Mouse (Mus musculus) CH12.LX (cell line): ENCODE results near the gene B3galt4. TPM values are rescaled to one million over a fixed set of nuclear protein-coding genes. Genes with fewer than 3 reads are reported as not detected.

Source experiments
- DNase-seq: peaks from one replicate; pipeline ENCODE4 v3.0.0-alpha.2; 2013; ENCODE audit errors: extremely low read depth
- H3K27ac ChIP-seq: 2 replicates; pipeline ENCODE4 v1.5.1; 2012; ENCODE audit warnings: low read depth, mild to moderate bottlenecking, control low read depth, moderate library complexity; ENCODE audit not compliant: insufficient read depth
- H3K27me3 ChIP-seq: replicated peaks from 2 replicates; pipeline ENCODE3; 2012; ENCODE audit warnings: inconsistent platforms
- H3K36me3 ChIP-seq, 2 experiments: replicated peaks in 1 of 2; 2 replicates each; pipeline versions ENCODE3 to v1.6.1; 2012; ENCODE audit warnings: inconsistent platforms in 1 of 2, low read length in 1 of 2, mild to moderate bottlenecking in 1 of 2, mixed read lengths in 1 of 2, moderate library complexity in 1 of 2; ENCODE audit not compliant: control insufficient read depth in 1 of 2, insufficient read depth in 1 of 2
- H3K4me1 ChIP-seq, 2 experiments: 2 replicates each; pipeline ENCODE4 v1.6.1; 2012; ENCODE audit warnings: inconsistent platforms in 1 of 2, moderate library complexity in 1 of 2; ENCODE audit not compliant: insufficient read depth in 2 of 2, control insufficient read depth in 1 of 2
- H3K4me2 ChIP-seq: 2 replicates; pipeline ENCODE4 v1.6.1; 2012; ENCODE audit warnings: low read depth, mild to moderate bottlenecking, control low read depth; ENCODE audit not compliant: poor library complexity, insufficient read depth, severe bottlenecking
- H3K4me3 ChIP-seq, 3 experiments: fragments of 150-350 bp in 1 of 3; sonication (generic) in 1 of 3; replicated peaks in 1 of 3; 2 replicates each; pipeline versions ENCODE3 to v1.5.1; 2011 to 2012; ENCODE audit warnings: low read depth in 2 of 3, low read length in 2 of 3, mild to moderate bottlenecking in 2 of 3, moderate library complexity in 2 of 3, control low read depth in 1 of 3, improper control_type of control experiment in 1 of 3, inconsistent platforms in 1 of 3, mixed read lengths in 1 of 3; ENCODE audit not compliant: poor library complexity in 1 of 3
- H3K79me2 ChIP-seq: replicated peaks from 2 replicates; pipeline ENCODE4 v1.6.1; 2012; ENCODE audit warnings: mild to moderate bottlenecking, moderate library complexity; ENCODE audit not compliant: control insufficient read depth, poor library complexity, insufficient read depth, severe bottlenecking; ENCODE audit errors: extremely low read depth
- H3K9ac ChIP-seq: 2 replicates; pipeline ENCODE4 v1.6.1; 2012; ENCODE audit warnings: low read depth, mild to moderate bottlenecking, control low read depth, moderate library complexity; ENCODE audit not compliant: insufficient read depth
- H3K9me3 ChIP-seq: replicated peaks from 2 replicates; pipeline ENCODE3; 2012; ENCODE audit warnings: low read length, inconsistent platforms, mixed read lengths
- CHD2 ChIP-seq: IDR thresholded peaks from 2 replicates; pipeline ENCODE4 v1.6.1; 2011; ENCODE audit warnings: low read length, improper control_type of control experiment
- CTCF ChIP-seq, 2 experiments: IDR thresholded peaks in 1 of 2; conservative IDR thresholded peaks in 1 of 2; 2 replicates each; pipeline ENCODE4 v1.5.1; 2011 to 2012; ENCODE audit warnings: low read depth in 2 of 2, low read length in 2 of 2, improper control_type of control experiment in 1 of 2, inconsistent platforms in 1 of 2, mild to moderate bottlenecking in 1 of 2, moderate library complexity in 1 of 2
- E2F4 ChIP-seq: IDR thresholded peaks from 2 replicates; pipeline ENCODE4 v1.6.1; 2011; ENCODE audit warnings: low read depth, low read length, improper control_type of control experiment; ENCODE audit not compliant: insufficient replicate concordance
- HCFC1 ChIP-seq: IDR thresholded peaks from 2 replicates; pipeline ENCODE4 v1.6.1; 2012; ENCODE audit warnings: low read depth, mild to moderate bottlenecking, inconsistent platforms, low read length, improper control_type of control experiment
- IRF4 ChIP-seq: IDR thresholded peaks from 2 replicates; pipeline ENCODE4 v1.6.1; 2014; ENCODE audit warnings: low read depth, mild to moderate bottlenecking, inconsistent platforms, low read length, improper control_type of control experiment
- JUND ChIP-seq: conservative IDR thresholded peaks from 2 replicates; pipeline ENCODE4 v1.6.1; 2011; ENCODE audit warnings: low read depth, low read length, improper control_type of control experiment
- MAFK ChIP-seq: IDR thresholded peaks from 2 replicates; pipeline ENCODE4 v1.6.1; 2011; ENCODE audit warnings: low read length, improper control_type of control experiment; ENCODE audit not compliant: insufficient replicate concordance
- MEF2A ChIP-seq: IDR thresholded peaks from 2 replicates; pipeline ENCODE4 v1.6.1; 2014; ENCODE audit warnings: low read depth, mild to moderate bottlenecking, inconsistent platforms, low read length, improper control_type of control experiment, borderline replicate concordance
- NRF1 ChIP-seq: IDR thresholded peaks from 2 replicates; pipeline ENCODE4 v1.6.1; 2014; ENCODE audit warnings: low read depth, mild to moderate bottlenecking, inconsistent platforms, low read length, improper control_type of control experiment, moderate library complexity
- PAX5 ChIP-seq: IDR thresholded peaks from 2 replicates; pipeline ENCODE4 v1.6.1; 2012; ENCODE audit warnings: low read length, inconsistent platforms, mixed read lengths
- RAD21 ChIP-seq: IDR thresholded peaks from 2 replicates; pipeline ENCODE4 v1.6.1; 2011; ENCODE audit warnings: low read depth, mild to moderate bottlenecking, low read length, improper control_type of control experiment, moderate library complexity
- RCOR1 ChIP-seq: conservative IDR thresholded peaks from 2 replicates; pipeline ENCODE4 v1.6.1; 2012; ENCODE audit warnings: low read depth, mild to moderate bottlenecking, inconsistent platforms, low read length, improper control_type of control experiment
- SMC3 ChIP-seq: IDR thresholded peaks from 2 replicates; pipeline ENCODE4 v1.6.1; 2011; ENCODE audit warnings: low read depth, low read length, improper control_type of control experiment
- USF2 ChIP-seq: conservative IDR thresholded peaks from 2 replicates; pipeline ENCODE4 v1.6.1; 2011; ENCODE audit warnings: low read depth, low read length, improper control_type of control experiment
- dilution Hi-C: fragments of 300-500 bp; cut with MboI; formaldehyde crosslinking; loops from 2 replicates; pipeline ENCODE4 v1.14.3; 2020; ENCODE audit warnings: low sequenced_read_pairs; ENCODE audit not compliant: extremely low pct_unique_long_range_greater_than_20kb, extremely low pct_ligation_motif_present
- in situ Hi-C: fragments of 300-500 bp; cut with MboI; formaldehyde crosslinking; loops from 3 replicates; pipeline ENCODE4 v1.14.3; 2019; ENCODE audit warnings: low sequenced_read_pairs, low pct_ligation_motif_present, low pct_unique_long_range_greater_than_20kb, mixed read lengths
- polyA plus RNA-seq: library from polyadenylated mRNA; unstranded; fragments of >175 nt; gene quantifications from 2 replicates; pipeline ENCODE4 v1.2.1, GENCODE M21; 2012; ENCODE audit warnings: low read depth; ENCODE audit not compliant: insufficient read length
- total RNA-seq, 2 experiments: library from RNA; depleted of rRNA; stranded (reverse); fragments of 300-350 nt in 1 of 2; fragments of >200 nt in 1 of 2; gene quantifications; 2 replicates each; pipeline ENCODE4 v1.2.3; 2012 to 2014

B3galt4 gene
- total and polyA plus RNA-seq, 3 experiments: 3.7 to 6.2 (median 5.2) TPM

DNA sequence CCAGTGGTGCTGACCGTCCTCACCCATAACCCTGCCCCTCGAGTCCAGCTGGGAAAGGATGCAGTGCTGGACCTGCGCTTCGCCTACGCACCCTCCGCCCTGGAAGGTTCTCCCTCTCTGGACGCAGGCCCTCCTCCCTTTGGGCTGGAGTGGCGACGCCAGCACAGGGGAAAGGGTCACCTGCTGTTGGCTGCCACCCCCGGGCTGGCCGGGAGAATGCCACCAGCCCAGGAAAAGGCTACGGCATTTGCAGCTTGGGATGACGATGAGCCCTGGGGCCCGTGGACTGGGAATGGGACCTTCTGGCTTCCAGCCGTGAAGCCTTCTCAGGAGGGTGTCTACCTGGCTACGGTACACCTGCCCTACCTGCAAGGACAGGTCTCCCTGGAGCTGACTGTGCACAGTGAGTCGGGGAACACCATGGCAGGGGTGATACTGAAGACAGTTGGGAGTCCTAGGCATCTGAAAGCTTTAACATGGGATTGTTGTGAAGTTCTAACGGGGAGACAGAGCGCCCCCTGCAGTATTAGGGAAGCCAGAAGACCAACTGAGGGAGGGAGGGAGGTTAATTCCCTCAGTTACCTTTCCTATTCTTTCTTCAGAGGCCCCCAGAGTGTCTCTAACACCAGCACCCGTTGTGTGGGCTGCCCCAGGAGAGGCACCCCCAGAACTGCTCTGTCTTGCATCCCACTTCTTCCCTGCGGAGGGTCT is 25.7 kb downstream of the B3galt4 start:
- no peak for TF ChIP-seq CHD2
- peak in 1 of 2 experiments; percentile 37; a peak in 2 of 4 replicates for TF ChIP-seq CTCF (conservative IDR thresholded peaks at IDR 0.05 in 1 of 2, IDR thresholded peaks at IDR 0.05 in 1 of 2; ENCODE audit: low read depth in 2 of 2, low read length in 2 of 2)
- TF ChIP-seq, all 38 proteins: peak for 1
- no peak overlapping the region for H3K4me3 ChIP-seq
- in situ Hi-C loops (no loop called here), dilution Hi-C loops (no loop called here)
- peaks cover 5 to 24% of the 10 kb centered on the region in 2 experiments; a peak in 3 of 4 replicates for H3K4me1 ChIP-seq
- no peak overlapping the region for H3K27ac ChIP-seq
- H3K27me3 ChIP-seq: no peaks in the 10 kb centered on the region
- peaks cover 24% of the 10 kb centered on the region for H3K79me2 ChIP-seq
- H3K4me2 ChIP-seq: no peak overlapping the region
- DNase-seq: no peak
- H3K36me3 ChIP-seq: peaks cover 61 to 78% of the 10 kb centered on the region in 2 experiments
- H3K9ac ChIP-seq: no peak overlapping the region
- peaks cover 3% of the 10 kb centered on the region for H3K9me3 ChIP-seq

GRCm38 (mm10) chr17:33924577-33925283 is 26.6 kb downstream of the B3galt4 start:
- H3K4me3 ChIP-seq: no peak overlapping the region
- peaks cover 24% of the 10 kb centered on the region for H3K79me2 ChIP-seq
- dilution Hi-C loops: no loop called here
- H3K4me2 ChIP-seq: no peak overlapping the region
- DNase-seq: peak; percentile 75
- peaks cover 5 to 24% of the 10 kb centered on the region in 2 experiments; a peak in 3 of 4 replicates for H3K4me1 ChIP-seq
- H3K9ac ChIP-seq: no peak overlapping the region
- in situ Hi-C loops: no loop called here
- H3K36me3 ChIP-seq: peaks cover 61 to 78% of the 10 kb centered on the region in 2 experiments
- peak; percentile 39 to 69; a peak in 3 of 4 replicates for TF ChIP-seq CTCF (conservative IDR thresholded peaks at IDR 0.05 in 1 of 2, IDR thresholded peaks at IDR 0.05 in 1 of 2; ENCODE audit: low read depth in 2 of 2, low read length in 2 of 2)
- TF ChIP-seq JUND: no peak
- TF ChIP-seq NRF1: no peak
- TF ChIP-seq SMC3: peak; percentile 55
- TF ChIP-seq PAX5: no peak
- TF ChIP-seq MAFK: no peak
- no peak for TF ChIP-seq MEF2A
- TF ChIP-seq RAD21: peak; percentile 56
- no peak for TF ChIP-seq USF2
- H3K27me3 ChIP-seq: no peaks in the 10 kb centered on the region
- H3K9me3 ChIP-seq: peaks cover 3% of the 10 kb centered on the region
- no peak overlapping the region for H3K27ac ChIP-seq

DNA sequence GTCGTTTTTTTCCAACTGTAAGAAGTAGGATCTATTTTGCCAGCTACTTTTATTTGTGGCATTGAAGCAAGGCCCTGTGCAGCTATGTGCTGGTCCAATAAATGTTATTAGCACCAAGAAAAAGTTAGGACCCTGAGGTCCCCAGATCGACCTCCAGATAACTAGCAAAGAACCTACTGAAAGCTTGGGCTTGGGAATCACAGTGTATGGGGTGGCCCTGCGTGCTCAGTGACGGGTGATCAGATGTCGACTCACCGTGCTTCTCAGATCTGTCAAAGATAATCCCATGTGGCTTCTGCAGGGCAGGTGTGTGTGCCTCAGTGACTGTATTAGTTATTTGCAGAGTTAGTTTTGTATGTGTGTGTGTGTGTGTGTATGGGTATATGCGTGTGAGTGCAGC is 29.9 kb downstream of the B3galt4 start:
- dilution Hi-C loops: no loop called here

More for the DNA sequence above, 29.9 kb downstream of the B3galt4 start:
- peak overlapping the region; percentile 85 for H3K4me2 ChIP-seq
- H3K9me3 ChIP-seq: peaks cover 10% of the 10 kb centered on the region
- peaks cover 51 to 70% of the 10 kb centered on the region in 2 experiments for H3K36me3 ChIP-seq
- peaks cover 27 to 37% of the 10 kb centered on the region in 2 experiments for H3K4me1 ChIP-seq
- no peak for DNase-seq
- H3K27ac ChIP-seq: no peak overlapping the region
- TF ChIP-seq IRF4: no peak
- no peak for TF ChIP-seq RCOR1
- TF ChIP-seq PAX5: no peak
- TF ChIP-seq E2F4: no peak
- TF ChIP-seq HCFC1: no peak
- TF ChIP-seq, all 38 proteins: peak for 0
- Histone ChIP-seq H3K4me3 (peak overlapping the region in 2 of 3 experiments; percentile 71 to 83), H3K79me2 (peaks cover 22% of the 10 kb centered on the region), H3K27me3 (no peaks in the 10 kb centered on the region), H3K9ac (no peak overlapping the region)
- in situ Hi-C loops: no loop called here
